Mouse (Mus musculus) intestine, postnatal 0 days (tissue): ENCODE data around the gene Mmadhc. TPM values are rescaled to one million over a fixed set of nuclear protein-coding genes. Genes with fewer than 3 reads are reported as not detected.
A peak's percentile ranks its signal among the peaks of the same experiment; 100 is the strongest.

Experiments
- ATAC-seq: fragments of 200-750 bp; cut with Nextera tagmentation; 2 replicates; pipeline ENCODE4 v1.8.0; 2017; ENCODE audit warnings: mild to moderate bottlenecking, moderate TSS enrichment, moderate library complexity
- H3K27ac ChIP-seq: fragments of 300-500 bp; sonication (generic); 2 replicates; pipeline ENCODE4 v1.5.1; 2014; ENCODE audit warnings: mild to moderate bottlenecking, low read depth, low read length, moderate library complexity
- H3K27me3 ChIP-seq: fragments of 300-500 bp; sonication (generic); replicated peaks from 2 replicates; pipeline ENCODE4 v1.6.1; 2014; ENCODE audit warnings: low read length, mixed read lengths; ENCODE audit not compliant: control insufficient read depth, insufficient read depth
- H3K36me3 ChIP-seq: fragments of 300-500 bp; sonication (generic); 2 replicates; pipeline ENCODE4 v1.6.1; 2014; ENCODE audit warnings: mild to moderate bottlenecking, moderate library complexity; ENCODE audit not compliant: control insufficient read depth, insufficient read depth
- H3K4me1 ChIP-seq: fragments of 300-500 bp; sonication (generic); replicated peaks from 2 replicates; pipeline ENCODE4 v1.6.1; 2014; ENCODE audit warnings: antibody characterized with exemption, low read length, mixed read lengths; ENCODE audit not compliant: control insufficient read depth, insufficient read depth
- H3K4me2 ChIP-seq: fragments of 300-500 bp; sonication (generic); replicated peaks from 2 replicates; pipeline ENCODE4 v1.6.1; 2014; ENCODE audit warnings: low read depth, mild to moderate bottlenecking, moderate library complexity
- H3K4me3 ChIP-seq: fragments of 300-500 bp; sonication (generic); 2 replicates; pipeline ENCODE4 v1.5.1; 2014; ENCODE audit warnings: low read depth, low read length
- H3K9ac ChIP-seq: fragments of 300-500 bp; sonication (generic); 2 replicates; pipeline ENCODE4 v1.6.1; 2014; ENCODE audit warnings: mild to moderate bottlenecking, low read depth, low read length
- H3K9me3 ChIP-seq: fragments of 300-500 bp; sonication (generic); 2 replicates; pipeline ENCODE4 v1.6.1; 2016; ENCODE audit warnings: mixed run types; ENCODE audit not compliant: control insufficient read depth
- CTCF ChIP-seq: sonication (generic); IDR thresholded peaks from 2 replicates; pipeline ENCODE4 v1.5.1; 2016; ENCODE audit warnings: low read depth, mild to moderate bottlenecking, control low read depth, antibody characterized with exemption, moderate library complexity
- WGBS: fragments of 180-500 bp; shearing (Covaris S2); extraction: QIAGEN DNeasy Blood & Tissue Kit; methylation state at CpG from one replicate; pipeline ENCODE4 v1.1.7; 2014; 5-methylcytosine and 5-hydroxymethylcytosine counted together
- polyA plus RNA-seq: library from polyadenylated mRNA; unstranded; fragments of >200 nt; fragmentation: Nextera tagmentation; extraction: Ambion mirVana; gene quantifications from 2 replicates; pipeline ENCODE4 v1.2.1, GENCODE M21; 2015

Gene Mmadhc
- polyA plus RNA-seq, 1 experiment from 2014 or later, result 107 TPM

- Histone ChIP-seq H3K9ac (no peak overlapping the region), H3K4me1 (no peaks in the 10 kb centered on the region; the same call in 1 of the 2 replicates), H3K9me3 (no peaks in the 10 kb centered on the region), H3K36me3 (peaks cover 23% of the 10 kb centered on the region), H3K4me3 (no peak overlapping the region), H3K4me2 (no peak overlapping the region), H3K27ac (no peak overlapping the region), H3K27me3 (no peaks in the 10 kb centered on the region)
- 76% methylated on average over 3 of the region's 3 CpGs for WGBS
- ATAC-seq, result no peak
- TF ChIP-seq CTCF, result no peak
Observed at GRCm38 (mm10) chr2:50293572-50293971, 3.0 kb downstream of the Mmadhc start.

- ATAC-seq, result no peak
- Histone ChIP-seq H3K27me3 (no peaks in the 10 kb centered on the region), H3K9ac (no peak overlapping the region), H3K4me2 (no peak overlapping the region), H3K27ac (no peak overlapping the region), H3K9me3 (no peaks in the 10 kb centered on the region), H3K36me3 (peaks cover 39% of the 10 kb centered on the region), H3K4me3 (no peak overlapping the region), H3K4me1 (no peaks in the 10 kb centered on the region; the same call in 1 of the 2 replicates)
- TF ChIP-seq CTCF, result no peak
- WGBS, result 66% methylated on average over 2 of the region's 2 CpGs
Observed at GRCm38 (mm10) chr2:50291901-50292300, 4.7 kb downstream of the Mmadhc start.

GRCm38 (mm10) chr2:50290754-50291153 is 5.8 kb downstream of the Mmadhc start:
- peak; percentile 57 for TF ChIP-seq CTCF
- no peak overlapping the region for H3K27ac ChIP-seq
- peaks cover 45% of the 10 kb centered on the region for H3K36me3 ChIP-seq
- H3K9ac ChIP-seq, result no peak overlapping the region
- no peaks in the 10 kb centered on the region for H3K27me3 ChIP-seq
- H3K4me3 ChIP-seq, result no peak overlapping the region
- H3K4me1 ChIP-seq, result no peaks in the 10 kb centered on the region; the same call in 1 of the 2 replicates
- WGBS, result 96% methylated on average over 2 of the region's 2 CpGs
- no peak for ATAC-seq
- H3K4me2 ChIP-seq, result no peak overlapping the region
- no peaks in the 10 kb centered on the region for H3K9me3 ChIP-seq

- H3K9me3 ChIP-seq, result no peaks in the 10 kb centered on the region
- H3K36me3 ChIP-seq, result peaks cover 46% of the 10 kb centered on the region
- 71% methylated on average over 3 of the region's 3 CpGs for WGBS
- H3K27me3 ChIP-seq, result no peaks in the 10 kb centered on the region
- H3K27ac ChIP-seq, result no peak overlapping the region
- no peak overlapping the region for H3K4me3 ChIP-seq
- H3K4me1 ChIP-seq, result no peaks in the 10 kb centered on the region
- ATAC-seq, result no peak
- H3K4me2 ChIP-seq, result no peak overlapping the region
- peak; percentile 66 for TF ChIP-seq CTCF
- H3K9ac ChIP-seq, result no peak overlapping the region
Observed at GRCm38 (mm10) chr2:50284781-50285180, 11.8 kb downstream of the Mmadhc start.

GRCm38 (mm10) chr2:50284040-50284439 is 12.6 kb downstream of the Mmadhc start:
- Histone ChIP-seq H3K4me3 (no peak overlapping the region), H3K9me3 (no peaks in the 10 kb centered on the region), H3K4me2 (0 out of 2 replicates have a peak overlapping the region, but pooled peaks have one; percentile 6), H3K9ac (no peak overlapping the region), H3K27me3 (no peaks in the 10 kb centered on the region), H3K36me3 (peaks cover 48% of the 10 kb centered on the region), H3K4me1 (no peaks in the 10 kb centered on the region), H3K27ac (no peak overlapping the region)
- peak; percentile 80 for ATAC-seq
- TF ChIP-seq CTCF, result no peak
- 38% methylated on average over 5 of the region's 5 CpGs for WGBS

GRCm38 (mm10) chr2:50276715-50277114 is 19.9 kb downstream of the Mmadhc start:
- no peak for TF ChIP-seq CTCF
- no peaks in the 10 kb centered on the region for H3K27me3 ChIP-seq
- no peak overlapping the region for H3K4me3 ChIP-seq
- peaks cover 29% of the 10 kb centered on the region for H3K36me3 ChIP-seq
- H3K4me2 ChIP-seq, result no peak overlapping the region
- H3K9me3 ChIP-seq, result no peaks in the 10 kb centered on the region
- H3K27ac ChIP-seq, result no peak overlapping the region
- no peaks in the 10 kb centered on the region for H3K4me1 ChIP-seq
- no peak for ATAC-seq
- 82% methylated on average over 10 of the region's 10 CpGs for WGBS
- H3K9ac ChIP-seq, result no peak overlapping the region

- Histone ChIP-seq H3K36me3 (peaks cover 10% of the 10 kb centered on the region), H3K4me3 (no peak overlapping the region), H3K27me3 (no peaks in the 10 kb centered on the region), H3K9me3 (no peaks in the 10 kb centered on the region), H3K4me1 (no peaks in the 10 kb centered on the region), H3K27ac (no peak overlapping the region), H3K9ac (no peak overlapping the region), H3K4me2 (no peak overlapping the region)
- WGBS, result 31% methylated on average over 6 of the region's 6 CpGs
- TF ChIP-seq CTCF, result no peak
- peak; percentile 70 for ATAC-seq
Observed at GRCm38 (mm10) chr2:50273415-50273814, 23.2 kb downstream of the Mmadhc start.
